Mouse (Mus musculus): ENCODE measurements around the gene Cmya5. TPM values are rescaled to one million over a fixed set of nuclear protein-coding genes. Genes with fewer than 3 reads are reported as not detected.

Gene Cmya5
- polyA plus RNA-seq, 2 experiments, result 0.01 TPM

DNA sequence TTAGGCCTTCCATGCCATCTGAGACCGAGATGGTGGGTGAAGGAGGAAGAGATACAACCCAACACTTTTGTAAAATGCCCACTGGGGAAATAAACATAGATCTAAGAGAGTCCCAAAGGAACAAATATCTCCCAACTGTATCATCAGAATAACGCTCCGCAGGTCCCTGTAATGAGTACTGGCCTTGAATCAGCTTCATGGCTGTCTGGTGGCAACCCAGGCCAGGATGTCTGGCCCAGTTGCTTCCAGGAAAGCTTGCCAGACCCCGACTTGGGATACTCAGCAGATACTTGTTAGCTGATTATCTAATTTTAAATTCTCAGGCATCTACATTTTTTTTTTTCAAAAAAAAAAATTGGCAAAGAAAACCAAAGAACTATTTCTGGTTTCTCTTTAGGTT lies 138.2 kb downstream of the Cmya5 start:
- Histone ChIP-seq H3K27ac (no peak overlapping the region), H3K4me1 (replicated peaks; ENCODE audit: control insufficient read depth in 2 of 2, insufficient read depth in 2 of 2, low read length in 1 of 2) (no peaks in the 10 kb centered on the region), H3K4me2 (ENCODE audit: low read depth) (no peak overlapping the region), H3K9ac (replicated peaks) (no peak overlapping the region), H3K9me3 (ENCODE audit: control insufficient read depth, low read length) (no peaks in the 10 kb centered on the region), H3K4me3 (ENCODE audit: insufficient read depth in 1 of 2, low read depth in 2 of 2, low read length in 2 of 2) (no peak overlapping the region), H3K36me3 (replicated peaks; ENCODE audit: control insufficient read depth, insufficient read depth, low read depth) (no peaks in the 10 kb centered on the region), H3K27me3 (ENCODE audit: control insufficient read depth, insufficient read depth, low read length) (no peaks in the 10 kb centered on the region)
- WGBS (ENCODE audit: insufficient replicate concordance), result 59% methylated on average over 4 of the region's 4 CpGs
- ATAC-seq (ENCODE audit: insufficient read depth) (no peak), DNase-seq (ENCODE audit: low read depth in 3 of 3, low spot score in 3 of 3) (no peak)
- no peak for TF ChIP-seq CTCF (IDR thresholded peaks at IDR 0.05; ENCODE audit: low read depth)
- no peak for TF ChIP-seq EP300 (IDR thresholded peaks at IDR 0.05; ENCODE audit: low read depth)

DNA sequence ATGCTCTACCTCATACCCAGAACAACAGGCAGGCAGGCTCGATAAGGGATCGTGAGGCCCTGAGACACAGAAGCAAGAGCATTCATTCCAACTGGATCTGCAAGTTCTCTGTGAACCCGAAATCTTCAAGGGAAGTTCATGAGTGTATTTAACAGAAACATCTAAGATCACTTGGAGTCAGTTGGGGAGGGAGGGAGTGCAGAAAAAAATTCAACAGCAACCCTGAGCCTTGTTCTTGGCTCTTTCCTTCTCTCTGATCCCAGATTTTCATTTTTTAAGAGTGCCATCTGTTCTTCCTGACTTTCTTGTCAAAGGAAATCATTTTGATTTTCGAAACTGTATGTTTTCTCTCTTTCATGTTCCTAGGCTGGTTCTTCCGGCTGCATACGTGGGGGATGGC lies 140.5 kb downstream of the Cmya5 start:
- Histone ChIP-seq H3K9ac (replicated peaks) (no peak overlapping the region), H3K4me1 (replicated peaks; ENCODE audit: control insufficient read depth in 2 of 2, insufficient read depth in 2 of 2, low read length in 1 of 2) (no peaks in the 10 kb centered on the region), H3K4me2 (ENCODE audit: low read depth) (no peak overlapping the region), H3K27ac (no peak overlapping the region), H3K27me3 (ENCODE audit: control insufficient read depth, insufficient read depth, low read length) (no peaks in the 10 kb centered on the region), H3K4me3 (ENCODE audit: insufficient read depth in 1 of 2, low read depth in 2 of 2, low read length in 2 of 2) (no peak overlapping the region), H3K9me3 (ENCODE audit: control insufficient read depth, low read length) (no peaks in the 10 kb centered on the region), H3K36me3 (replicated peaks; ENCODE audit: control insufficient read depth, insufficient read depth, low read depth) (no peaks in the 10 kb centered on the region)
- TF ChIP-seq EP300 (IDR thresholded peaks at IDR 0.05; ENCODE audit: low read depth) (no peak), CTCF (IDR thresholded peaks at IDR 0.05; ENCODE audit: low read depth) (no peak)
- DNase-seq (ENCODE audit: low read depth in 3 of 3, low spot score in 3 of 3), result no peak
- ATAC-seq (ENCODE audit: insufficient read depth), result no peak
- WGBS (ENCODE audit: insufficient replicate concordance), result 51% methylated on average over 6 of the region's 6 CpGs

DNA sequence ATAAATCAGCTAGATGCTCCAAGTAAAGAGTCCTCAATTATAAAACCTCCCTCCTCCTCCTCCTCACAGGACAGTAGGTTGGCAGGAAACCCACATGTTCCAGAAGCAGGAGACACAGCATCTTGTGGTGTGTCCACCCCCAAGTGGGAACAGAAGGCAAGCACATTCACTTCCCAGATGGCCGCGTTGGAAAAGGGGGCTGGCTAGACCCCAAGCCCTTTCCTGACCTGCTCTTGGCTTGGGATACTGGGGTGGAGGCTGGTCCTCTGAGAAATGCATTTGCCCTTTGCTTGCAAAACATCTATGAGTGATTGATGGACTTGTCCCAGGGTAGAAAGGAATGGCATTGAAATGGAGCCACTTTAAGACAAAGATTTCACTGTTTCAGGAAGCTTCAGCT lies 142.1 kb downstream of the Cmya5 start:
- no peak overlapping the region for H3K4me3 ChIP-seq (ENCODE audit: insufficient read depth in 1 of 2, low read depth in 2 of 2, low read length in 2 of 2)
- no peak overlapping the region for H3K4me2 ChIP-seq (ENCODE audit: low read depth)
- H3K4me1 ChIP-seq (replicated peaks; ENCODE audit: control insufficient read depth in 2 of 2, insufficient read depth in 2 of 2, low read length in 1 of 2), result no peaks in the 10 kb centered on the region
- H3K27ac ChIP-seq, result no peak overlapping the region
- TF ChIP-seq EP300 (IDR thresholded peaks at IDR 0.05; ENCODE audit: low read depth) (no peak), CTCF (IDR thresholded peaks at IDR 0.05; ENCODE audit: low read depth) (no peak)
- H3K27me3 ChIP-seq (ENCODE audit: control insufficient read depth, insufficient read depth, low read length), result no peaks in the 10 kb centered on the region
- ATAC-seq (ENCODE audit: insufficient read depth) (no peak), DNase-seq (ENCODE audit: low read depth in 3 of 3, low spot score in 3 of 3) (no peak)
- H3K9me3 ChIP-seq (ENCODE audit: control insufficient read depth, low read length), result no peaks in the 10 kb centered on the region
- H3K9ac ChIP-seq (replicated peaks), result no peak overlapping the region
- no peaks in the 10 kb centered on the region for H3K36me3 ChIP-seq (replicated peaks; ENCODE audit: control insufficient read depth, insufficient read depth, low read depth)
- WGBS (ENCODE audit: insufficient replicate concordance), result 67% methylated on average over 2 of the region's 2 CpGs

DNA sequence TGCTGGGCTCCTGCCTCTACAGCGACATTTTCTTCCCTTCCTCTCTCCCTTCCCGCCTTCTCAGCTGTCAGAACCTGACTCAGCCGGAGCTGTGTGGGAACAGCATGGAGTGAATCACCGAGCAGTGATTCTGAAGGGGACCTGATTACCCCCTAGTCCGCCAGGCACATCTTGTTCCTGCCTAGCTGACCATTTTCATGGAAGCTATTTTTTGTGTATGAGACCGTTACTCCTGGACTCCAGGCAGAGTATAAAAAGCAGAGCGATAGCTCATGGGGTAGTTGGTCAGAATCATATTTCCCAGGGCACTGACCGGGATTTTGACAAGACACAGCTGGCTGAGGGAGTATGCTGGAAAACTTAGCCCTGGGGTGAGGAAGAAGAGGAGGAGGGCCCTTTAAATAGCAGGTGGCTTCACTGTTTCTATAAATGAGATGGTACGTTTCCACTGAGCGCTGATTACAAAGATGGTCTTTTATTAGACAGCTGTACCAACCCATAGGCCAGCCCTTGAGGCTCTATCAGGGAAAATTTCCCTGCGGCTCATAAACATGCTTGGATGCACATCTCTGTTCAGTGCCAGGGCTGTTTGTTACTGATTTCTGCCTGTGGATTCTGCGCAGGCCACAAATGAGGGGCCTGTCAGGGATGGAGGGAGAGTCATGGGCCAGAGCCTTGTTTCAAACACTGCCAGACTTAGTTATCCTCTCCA lies 143.7 kb downstream of the Cmya5 start:
- Histone ChIP-seq H3K4me3 (ENCODE audit: insufficient read depth in 1 of 2, low read depth in 2 of 2, low read length in 2 of 2) (no peak overlapping the region), H3K27ac (no peak overlapping the region), H3K36me3 (replicated peaks; ENCODE audit: control insufficient read depth, insufficient read depth, low read depth) (no peaks in the 10 kb centered on the region), H3K4me1 (replicated peaks; ENCODE audit: control insufficient read depth in 2 of 2, insufficient read depth in 2 of 2, low read length in 1 of 2) (no peaks in the 10 kb centered on the region), H3K9ac (replicated peaks) (no peak overlapping the region; the same call in 1 of the 2 replicates), H3K27me3 (ENCODE audit: control insufficient read depth, insufficient read depth, low read length) (no peaks in the 10 kb centered on the region), H3K9me3 (ENCODE audit: control insufficient read depth, low read length) (no peaks in the 10 kb centered on the region), H3K4me2 (ENCODE audit: low read depth) (no peak overlapping the region)
- 62% methylated on average over 12 of the region's 12 CpGs for WGBS (ENCODE audit: insufficient replicate concordance)
- DNase-seq (ENCODE audit: low read depth in 3 of 3, low spot score in 3 of 3) (no peak), ATAC-seq (ENCODE audit: insufficient read depth) (no peak)
- TF ChIP-seq CTCF (IDR thresholded peaks at IDR 0.05; ENCODE audit: low read depth), result no peak
- TF ChIP-seq EP300 (IDR thresholded peaks at IDR 0.05; ENCODE audit: low read depth), result no peak

DNA sequence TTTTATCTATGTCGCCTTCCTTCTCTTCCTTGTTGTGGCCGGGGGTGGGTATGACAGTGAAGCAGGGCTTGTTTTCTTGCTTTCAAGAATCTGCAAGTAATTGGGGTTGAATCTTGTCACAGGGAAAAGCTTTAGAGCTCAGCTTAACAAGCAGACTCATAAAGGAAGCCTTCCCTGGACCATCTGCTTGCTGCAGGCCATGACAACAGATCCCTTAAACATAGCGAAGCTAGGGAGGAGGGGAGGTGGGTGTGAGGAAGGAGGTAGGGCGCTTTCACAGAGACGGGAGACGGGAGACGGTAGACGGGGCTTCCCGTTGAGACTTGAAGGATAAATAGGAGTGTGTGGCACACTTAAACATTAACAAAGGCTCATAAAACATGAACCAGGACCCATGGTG lies 144.7 kb downstream of the Cmya5 start:
- H3K4me3 ChIP-seq (ENCODE audit: insufficient read depth in 1 of 2, low read depth in 2 of 2, low read length in 2 of 2), result no peak overlapping the region
- no peak overlapping the region for H3K4me2 ChIP-seq (ENCODE audit: low read depth)
- H3K27me3 ChIP-seq (ENCODE audit: control insufficient read depth, insufficient read depth, low read length), result no peaks in the 10 kb centered on the region
- no peaks in the 10 kb centered on the region for H3K36me3 ChIP-seq (replicated peaks; ENCODE audit: control insufficient read depth, insufficient read depth, low read depth)
- no peak for TF ChIP-seq EP300 (IDR thresholded peaks at IDR 0.05; ENCODE audit: low read depth)
- no peak for TF ChIP-seq CTCF (IDR thresholded peaks at IDR 0.05; ENCODE audit: low read depth)
- H3K4me1 ChIP-seq (replicated peaks; ENCODE audit: control insufficient read depth in 2 of 2, insufficient read depth in 2 of 2, low read length in 1 of 2), result no peaks in the 10 kb centered on the region
- no peak overlapping the region for H3K9ac ChIP-seq (replicated peaks)
- DNase-seq (ENCODE audit: low read depth in 3 of 3, low spot score in 3 of 3) (no peak), ATAC-seq (ENCODE audit: insufficient read depth) (no peak)
- 65% methylated on average over 9 of the region's 9 CpGs for WGBS (ENCODE audit: insufficient replicate concordance)
- no peak overlapping the region for H3K27ac ChIP-seq
- H3K9me3 ChIP-seq (ENCODE audit: control insufficient read depth, low read length), result no peaks in the 10 kb centered on the region

Data from liver, embryonic 14.5 days (tissue).